Mouse (Mus musculus): ENCODE results near the gene Syvn1. TPM values are rescaled to one million over a fixed set of nuclear protein-coding genes. Genes with fewer than 3 reads are reported as not detected.

Syvn1 gene
- total and polyA plus RNA-seq, 2 experiments from 2014 or later: 23.7 to 27.7 TPM

DNA sequence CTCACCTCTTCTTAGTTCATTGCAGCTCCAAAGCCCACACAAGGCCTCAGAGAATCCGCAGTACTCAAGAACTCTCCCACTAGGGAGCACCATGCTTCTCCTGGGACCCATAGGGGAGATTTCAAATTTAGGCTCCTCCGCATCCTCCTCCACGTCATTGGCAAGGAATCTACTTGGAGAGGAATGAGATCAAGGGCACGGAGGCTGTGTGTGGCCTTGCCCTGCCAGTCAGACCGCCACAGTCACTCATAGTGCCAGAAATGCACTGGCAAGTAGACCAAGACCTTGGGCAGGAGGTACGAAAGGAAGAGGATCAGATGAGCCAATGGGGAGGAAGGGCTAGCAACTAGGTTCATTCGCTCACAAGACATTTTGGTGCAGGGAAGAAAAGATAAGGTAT lies 22.4 kb upstream of the Syvn1 start:
- no peaks in the 10 kb centered on the region for H3K27me3 ChIP-seq (ENCODE audit: insufficient read depth, low read length)
- no peak for ATAC-seq
- TF ChIP-seq CTCF (IDR thresholded peaks at IDR 0.05; ENCODE audit: low read depth): no peak
- no peak overlapping the region for H3K9ac ChIP-seq
- no peak for DNase-seq
- no peaks in the 10 kb centered on the region for H3K4me1 ChIP-seq (ENCODE audit: insufficient read depth)
- H3K4me3 ChIP-seq (ENCODE audit: low read depth, low read length): no peak overlapping the region
- no peak overlapping the region for H3K4me2 ChIP-seq (ENCODE audit: low read depth)
- H3K36me3 ChIP-seq (ENCODE audit: insufficient read depth): no peaks in the 10 kb centered on the region
- no peak overlapping the region for H3K27ac ChIP-seq (ENCODE audit: low read depth, low read length)
- H3K9me3 ChIP-seq (ENCODE audit: low read length): no peaks in the 10 kb centered on the region
- WGBS: 83% methylated on average over 7 of the region's 7 CpGs

DNA sequence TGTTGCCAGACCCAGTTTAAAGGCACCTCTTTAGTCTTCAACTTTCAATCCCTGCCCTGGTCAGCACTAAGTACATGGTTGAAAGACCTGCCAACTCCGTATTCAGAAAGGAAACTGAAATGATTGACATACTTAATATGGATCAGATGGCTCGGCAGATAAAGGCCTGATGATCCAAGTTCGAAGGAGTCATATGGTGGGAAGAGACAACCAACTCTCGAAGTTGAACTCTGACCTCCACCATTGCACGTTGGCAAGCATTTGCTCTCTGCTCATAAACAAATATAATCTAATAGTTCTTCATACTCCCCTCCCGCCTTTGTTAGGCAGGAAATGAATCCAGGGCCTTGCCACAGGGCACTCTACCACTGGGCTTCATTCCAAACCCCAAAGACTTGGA lies 17.4 kb upstream of the Syvn1 start:
- no peaks in the 10 kb centered on the region for H3K27me3 ChIP-seq (ENCODE audit: insufficient read depth, low read length)
- no peak for ATAC-seq
- no peak overlapping the region for H3K27ac ChIP-seq (ENCODE audit: low read depth, low read length)
- no peaks in the 10 kb centered on the region for H3K9me3 ChIP-seq (ENCODE audit: low read length)
- H3K4me2 ChIP-seq (ENCODE audit: low read depth): no peak overlapping the region
- no peaks in the 10 kb centered on the region for H3K36me3 ChIP-seq (ENCODE audit: insufficient read depth)
- no peaks in the 10 kb centered on the region for H3K4me1 ChIP-seq (ENCODE audit: insufficient read depth)
- H3K9ac ChIP-seq: no peak overlapping the region
- no peak for DNase-seq
- WGBS: 81% methylated on average over 6 of the region's 6 CpGs
- TF ChIP-seq CTCF (IDR thresholded peaks at IDR 0.05; ENCODE audit: low read depth): no peak
- H3K4me3 ChIP-seq (ENCODE audit: low read depth, low read length): no peak overlapping the region

DNA sequence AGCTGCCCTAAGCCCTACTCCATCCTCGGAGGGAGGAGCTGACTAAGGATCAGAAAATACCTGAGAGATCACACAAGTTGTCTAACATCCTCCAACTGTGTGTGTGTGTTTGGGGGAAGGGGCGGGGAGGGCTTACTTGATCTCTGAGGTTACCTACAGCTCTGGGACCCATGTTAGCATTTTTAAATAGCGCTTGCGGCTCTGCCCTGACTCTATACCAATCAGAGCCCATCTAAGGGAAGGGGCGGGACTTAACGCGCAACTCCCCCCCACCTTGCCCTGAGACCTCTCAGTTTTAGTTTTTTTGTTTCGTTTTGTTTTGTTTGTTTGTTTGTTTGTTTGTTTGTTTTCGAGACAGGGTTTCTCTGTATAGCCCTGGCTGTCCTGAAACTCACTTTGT lies 16.9 kb upstream of the Syvn1 start:
- H3K9ac ChIP-seq: no peak overlapping the region
- no peak overlapping the region for H3K27ac ChIP-seq (ENCODE audit: low read depth, low read length)
- no peaks in the 10 kb centered on the region for H3K9me3 ChIP-seq (ENCODE audit: low read length)
- H3K36me3 ChIP-seq (ENCODE audit: insufficient read depth): no peaks in the 10 kb centered on the region
- TF ChIP-seq CTCF (IDR thresholded peaks at IDR 0.05; ENCODE audit: low read depth): no peak
- H3K4me1 ChIP-seq (ENCODE audit: insufficient read depth): no peaks in the 10 kb centered on the region
- WGBS: 81% methylated on average over 9 of the region's 9 CpGs
- no peaks in the 10 kb centered on the region for H3K27me3 ChIP-seq (ENCODE audit: insufficient read depth, low read length)
- no peak for ATAC-seq
- no peak overlapping the region for H3K4me3 ChIP-seq (ENCODE audit: low read depth, low read length)
- H3K4me2 ChIP-seq (ENCODE audit: low read depth): no peak overlapping the region
- no peak for DNase-seq

- H3K4me2 ChIP-seq (ENCODE audit: low read depth): no peak overlapping the region
- H3K4me1 ChIP-seq (ENCODE audit: insufficient read depth): no peaks in the 10 kb centered on the region
- H3K9me3 ChIP-seq (ENCODE audit: low read length): no peaks in the 10 kb centered on the region
- H3K9ac ChIP-seq: no peak overlapping the region
- H3K27me3 ChIP-seq (ENCODE audit: insufficient read depth, low read length): no peaks in the 10 kb centered on the region
- 78% methylated on average over 14 of the region's 14 CpGs for WGBS
- H3K27ac ChIP-seq (ENCODE audit: low read depth, low read length): no peak overlapping the region
- TF ChIP-seq CTCF (IDR thresholded peaks at IDR 0.05; ENCODE audit: low read depth): no peak
- DNase-seq: no peak
- no peak for ATAC-seq
- H3K4me3 ChIP-seq (ENCODE audit: low read depth, low read length): no peak overlapping the region
- no peaks in the 10 kb centered on the region for H3K36me3 ChIP-seq (ENCODE audit: insufficient read depth)
These were observed 15.7 kb upstream of the Syvn1 start for GRCm38 (mm10) chr19:6030520-6031280.

DNA sequence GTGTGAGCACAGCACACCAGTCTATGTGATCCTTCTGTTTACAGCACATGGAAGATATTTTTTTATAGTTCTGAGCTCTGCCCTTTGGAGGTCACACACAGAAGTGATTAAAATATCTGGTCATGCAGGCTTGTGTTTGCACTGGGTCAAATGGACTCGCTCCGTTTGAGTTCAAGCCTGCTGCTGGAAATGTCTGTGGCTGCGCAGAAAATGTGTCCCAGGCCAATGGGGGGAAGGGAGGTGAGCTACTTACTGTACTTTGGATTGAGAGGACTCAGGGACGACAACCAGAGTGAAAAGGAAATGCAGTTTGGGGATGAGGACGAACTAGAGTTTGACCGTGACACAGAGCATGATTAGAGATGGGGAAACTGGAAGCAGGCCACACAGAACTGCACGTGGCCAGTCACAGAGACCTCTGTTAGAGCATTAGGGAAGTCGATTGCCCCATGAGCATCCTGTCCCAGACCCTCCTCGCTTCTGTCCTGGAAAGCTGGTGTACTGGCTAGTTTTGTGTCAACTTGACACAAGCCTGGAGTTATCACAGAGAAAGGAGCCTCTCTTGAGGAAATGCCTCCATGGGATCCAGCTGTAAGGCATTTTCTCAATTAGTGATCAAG lies 10.3 kb upstream of the Syvn1 start:
- DNase-seq (no peak), ATAC-seq (no peak)
- TF ChIP-seq CTCF (IDR thresholded peaks at IDR 0.05; ENCODE audit: low read depth): no peak
- no peak overlapping the region for H3K4me3 ChIP-seq (ENCODE audit: low read depth, low read length)
- H3K27ac ChIP-seq (ENCODE audit: low read depth, low read length): no peak overlapping the region
- H3K9me3 ChIP-seq (ENCODE audit: low read length): no peaks in the 10 kb centered on the region
- no peaks in the 10 kb centered on the region for H3K27me3 ChIP-seq (ENCODE audit: insufficient read depth, low read length)
- 83% methylated on average over 9 of the region's 9 CpGs for WGBS
- no peak overlapping the region for H3K9ac ChIP-seq
- H3K4me1 ChIP-seq (ENCODE audit: insufficient read depth): no peaks in the 10 kb centered on the region
- no peaks in the 10 kb centered on the region for H3K36me3 ChIP-seq (ENCODE audit: insufficient read depth)
- H3K4me2 ChIP-seq (ENCODE audit: low read depth): no peak overlapping the region

DNA sequence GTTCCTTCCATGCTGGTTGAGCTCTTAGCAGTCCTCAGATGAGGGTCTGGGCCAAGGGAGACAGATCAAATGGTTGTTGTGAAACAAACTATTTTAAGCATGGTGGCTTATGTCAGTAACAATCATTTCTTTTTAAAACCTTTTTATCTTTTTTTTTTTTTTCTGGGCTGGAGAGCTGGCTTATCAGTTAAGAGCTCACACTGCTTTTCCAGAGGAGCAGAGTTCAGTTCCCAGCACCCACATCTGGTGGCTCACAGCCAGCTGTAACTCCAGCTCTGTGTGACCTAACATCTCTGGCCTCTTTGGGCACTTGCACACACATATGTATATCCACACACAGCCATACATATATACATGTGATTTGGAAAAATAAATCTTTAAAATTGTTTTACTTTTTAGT lies 8.7 kb upstream of the Syvn1 start:
- ATAC-seq: no peak
- no peaks in the 10 kb centered on the region for H3K9me3 ChIP-seq (ENCODE audit: low read length)

DNA sequence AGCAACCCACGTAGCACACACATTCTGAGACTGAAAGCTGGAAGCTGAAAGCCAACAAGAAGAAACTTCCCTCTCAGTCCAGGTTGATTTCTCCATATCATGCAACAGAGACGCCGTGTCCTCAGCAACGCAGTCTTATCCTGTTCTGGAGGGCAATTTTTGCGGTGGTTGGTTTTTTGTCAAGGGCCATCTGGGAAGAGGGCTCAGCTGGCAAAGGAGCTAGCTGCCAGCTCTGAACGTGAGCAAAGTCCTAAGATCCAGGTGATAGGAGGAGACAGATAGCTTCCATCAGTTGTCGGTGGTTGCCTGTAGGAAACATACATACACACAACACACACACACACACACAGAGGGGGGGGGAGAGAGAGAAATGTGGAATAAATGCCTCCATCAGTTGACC lies 8.1 kb upstream of the Syvn1 start:
- TF ChIP-seq CTCF (IDR thresholded peaks at IDR 0.05; ENCODE audit: low read depth): no peak
- Histone ChIP-seq H3K4me3 (ENCODE audit: low read depth, low read length) (no peak overlapping the region), H3K27me3 (ENCODE audit: insufficient read depth, low read length) (no peaks in the 10 kb centered on the region), H3K27ac (ENCODE audit: low read depth, low read length) (no peak overlapping the region), H3K4me1 (ENCODE audit: insufficient read depth) (no peaks in the 10 kb centered on the region), H3K36me3 (ENCODE audit: insufficient read depth) (no peaks in the 10 kb centered on the region), H3K9me3 (ENCODE audit: low read length) (no peaks in the 10 kb centered on the region), H3K9ac (no peak overlapping the region), H3K4me2 (ENCODE audit: low read depth) (no peak overlapping the region)
- no peak for ATAC-seq
- DNase-seq: no peak
- WGBS: 76% methylated on average over 7 of the region's 7 CpGs

More for the DNA sequence above, 8.7 kb upstream of the Syvn1 start:
- Histone ChIP-seq H3K36me3 (ENCODE audit: insufficient read depth) (no peaks in the 10 kb centered on the region), H3K27ac (ENCODE audit: low read depth, low read length) (no peak overlapping the region), H3K4me2 (ENCODE audit: low read depth) (no peak overlapping the region), H3K4me1 (ENCODE audit: insufficient read depth) (no peaks in the 10 kb centered on the region), H3K9ac (no peak overlapping the region), H3K27me3 (ENCODE audit: insufficient read depth, low read length) (no peaks in the 10 kb centered on the region), H3K4me3 (ENCODE audit: low read depth, low read length) (no peak overlapping the region)
- TF ChIP-seq CTCF (IDR thresholded peaks at IDR 0.05; ENCODE audit: low read depth): no peak
- no peak for DNase-seq

All from forebrain, postnatal 0 days (tissue).